Mouse (Mus musculus): ENCODE measurements at regions not wholly inside any gene's neighbourhood (a gene's known extent, or its start where the extent isn't known, plus 50 kb on each side); places are given as distances from the start of the nearest gene placed in this dataset.

DNA sequence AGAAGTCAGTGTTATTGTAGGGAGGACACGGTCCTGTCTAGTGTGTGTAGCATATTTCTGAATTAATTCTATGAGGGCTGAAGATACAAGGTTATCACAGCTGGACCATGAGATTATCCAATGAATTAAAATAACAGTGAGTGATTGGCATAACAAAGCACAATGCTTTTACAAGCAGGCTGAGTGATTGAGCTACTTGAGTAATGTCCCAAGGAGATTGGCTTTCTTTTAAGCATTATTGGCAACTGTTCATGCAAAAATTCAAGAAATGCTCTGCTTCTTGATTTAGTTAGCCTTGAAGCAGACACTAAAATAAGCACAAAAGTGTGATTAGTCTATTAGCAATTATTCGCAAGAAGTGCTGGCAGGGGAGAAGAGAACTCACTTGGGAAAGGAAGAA, 219.4 kb upstream of the Etaa1 start:
- no peak for DNase-seq (ENCODE audit: low spot score in 2 of 2)

DNA sequence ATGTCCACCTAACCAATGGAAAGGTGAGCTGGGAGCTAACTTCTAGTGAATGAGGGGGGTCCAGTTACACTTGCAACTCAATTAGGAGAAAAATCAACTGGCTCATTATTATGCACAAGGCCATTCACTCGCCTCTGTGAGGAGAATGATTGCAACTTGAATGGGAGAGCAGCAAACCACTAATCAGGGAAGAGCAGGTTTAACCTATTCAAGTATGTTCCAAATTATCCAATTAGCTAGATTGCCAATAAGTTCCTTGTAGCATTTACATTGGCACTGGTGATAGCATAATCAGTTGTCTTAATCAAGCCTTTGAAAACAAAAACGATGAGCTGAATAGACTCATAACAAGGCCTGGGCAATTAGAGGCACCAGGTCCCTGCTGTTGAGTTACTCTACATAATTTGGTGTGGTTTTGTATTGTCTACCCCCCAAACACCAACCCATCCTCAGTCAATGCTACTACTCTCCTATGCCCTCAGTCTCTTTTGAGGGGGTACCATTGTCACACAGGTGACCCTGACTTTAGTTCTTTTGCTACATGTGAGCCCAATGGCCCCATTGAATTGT, 217.6 kb upstream of the Etaa1 start:
- no peak for DNase-seq (ENCODE audit: low spot score in 2 of 2)

DNA sequence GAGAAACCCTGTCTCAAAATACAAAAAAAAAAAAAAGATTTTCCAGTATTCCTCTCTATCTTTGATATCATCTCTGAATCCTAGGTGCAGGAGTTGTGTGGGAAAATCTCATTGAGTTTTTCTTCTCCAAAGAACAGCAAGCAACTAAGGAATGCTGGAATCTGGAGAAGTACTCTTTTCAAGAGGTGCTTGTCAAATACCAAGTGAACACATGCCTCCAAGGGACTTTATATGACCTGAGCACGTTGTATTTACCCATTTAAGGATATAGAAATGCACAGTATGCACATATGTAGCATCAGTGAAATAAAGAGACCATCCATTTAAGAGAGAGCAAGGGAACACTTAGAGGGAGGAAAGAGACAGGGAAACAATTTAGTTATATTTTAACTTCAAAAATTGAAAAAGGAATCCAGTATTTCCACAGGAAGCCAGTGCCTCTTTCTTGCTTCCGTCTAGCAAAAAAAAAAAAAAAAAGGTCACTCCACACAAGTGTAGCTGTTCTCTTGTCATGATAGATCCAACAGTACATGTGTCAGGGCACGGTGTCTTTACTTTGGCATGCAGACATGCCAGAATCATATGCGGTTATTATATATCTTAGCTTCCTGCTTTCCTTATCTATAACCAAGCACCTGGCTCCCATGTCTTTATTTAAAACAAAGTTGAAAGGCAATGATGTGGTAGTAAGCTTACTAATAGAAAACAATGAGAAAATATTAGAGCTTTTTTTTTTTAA, 212.1 kb upstream of the Etaa1 start:
- DNase-seq (ENCODE audit: low spot score in 2 of 2): no peak

DNA sequence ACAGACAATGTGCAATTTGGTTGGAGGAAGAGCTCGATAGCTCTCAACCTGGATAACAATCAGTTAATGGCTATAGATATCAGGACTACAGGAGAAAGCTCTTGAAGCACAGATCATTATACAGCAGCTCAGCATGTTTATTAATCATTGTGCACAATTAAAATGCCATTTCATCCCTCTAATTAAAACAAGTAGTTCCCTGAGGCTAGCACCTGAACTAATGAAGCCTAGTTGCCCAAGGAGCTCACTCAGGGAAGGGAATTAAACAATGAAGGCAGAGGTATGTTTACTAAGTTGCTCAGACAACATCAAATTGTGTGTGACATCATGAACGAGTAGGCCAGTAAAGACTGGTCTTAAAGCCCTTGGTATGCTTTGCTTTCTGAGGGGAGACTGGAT, 210.3 kb upstream of the Etaa1 start:
- DNase-seq (ENCODE audit: low spot score in 2 of 2): no peak

GRCm38 (mm10) chr11:18163156-18164024, 209.7 kb upstream of the Etaa1 start:
- no peak for DNase-seq (ENCODE audit: low spot score in 2 of 2)

DNA sequence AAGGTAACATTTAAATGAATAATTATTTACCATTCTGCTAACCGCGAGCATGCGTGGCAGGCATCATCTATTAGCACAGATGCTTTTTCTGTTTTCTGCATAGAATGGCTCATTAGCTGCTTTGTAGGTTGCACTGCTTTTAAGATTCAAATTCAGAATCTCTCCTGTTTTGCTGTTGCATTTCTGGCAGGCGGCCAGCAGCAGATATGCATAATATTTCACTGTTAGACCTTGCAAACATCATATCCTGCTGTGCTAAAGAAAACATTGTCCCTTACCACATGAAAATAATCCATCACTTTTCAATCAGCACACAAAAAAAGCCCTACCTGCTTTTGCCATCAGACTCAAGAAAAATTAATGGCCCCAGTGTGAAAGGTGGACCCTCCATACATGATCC, 202.8 kb upstream of the Etaa1 start:
- DNase-seq (ENCODE audit: low spot score in 2 of 2): no peak

GRCm38 (mm10) chr11:18151788-18152563, 198.3 kb upstream of the Etaa1 start:
- DNase-seq (ENCODE audit: low spot score in 2 of 2): peak in 1 of 2 experiments; percentile 11

DNA sequence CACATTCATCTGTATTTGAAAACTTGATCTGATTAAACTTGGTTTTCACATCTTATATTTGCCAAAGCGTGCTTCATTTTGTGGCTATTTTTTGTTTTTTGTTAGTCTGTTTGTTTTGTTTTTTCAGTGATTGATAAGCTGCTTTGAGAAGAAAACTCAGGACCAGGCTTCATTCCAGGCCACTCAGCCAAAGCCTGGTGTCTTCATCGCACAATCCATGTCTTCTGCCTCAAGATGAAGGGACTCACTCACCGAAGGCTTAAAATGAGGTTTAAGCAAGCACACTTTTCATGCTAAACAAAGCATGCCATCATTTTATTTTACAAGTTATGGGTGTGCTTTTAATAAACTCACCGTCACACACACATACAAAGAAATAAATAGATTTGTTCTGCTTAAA, 197.7 kb upstream of the Etaa1 start:
- DNase-seq (ENCODE audit: low spot score in 2 of 2): no peak

GRCm38 (mm10) chr11:18127488-18127887, 173.8 kb upstream of the Etaa1 start:
- no peak for DNase-seq (ENCODE audit: low spot score in 2 of 2)

DNA sequence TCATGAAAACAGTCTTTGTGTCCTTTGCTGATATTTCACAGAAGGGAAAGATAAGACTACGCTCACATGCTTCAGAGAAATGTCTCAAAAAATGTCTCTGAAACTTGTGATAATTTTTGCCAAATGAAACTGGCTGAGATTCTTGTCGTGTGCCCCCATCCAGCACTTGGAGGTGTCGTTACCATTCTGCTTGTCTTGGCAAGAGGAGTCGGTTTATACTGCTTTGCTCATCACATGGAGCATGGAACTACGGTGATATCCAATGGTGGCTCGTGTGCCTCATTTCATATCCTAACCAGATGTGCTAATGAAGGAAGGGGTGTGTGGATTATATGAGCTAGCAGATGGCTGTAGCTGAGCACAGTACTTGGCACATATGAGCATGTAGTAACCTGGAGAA, 169.4 kb upstream of the Etaa1 start:
- DNase-seq (ENCODE audit: low spot score in 2 of 2): no peak

DNA sequence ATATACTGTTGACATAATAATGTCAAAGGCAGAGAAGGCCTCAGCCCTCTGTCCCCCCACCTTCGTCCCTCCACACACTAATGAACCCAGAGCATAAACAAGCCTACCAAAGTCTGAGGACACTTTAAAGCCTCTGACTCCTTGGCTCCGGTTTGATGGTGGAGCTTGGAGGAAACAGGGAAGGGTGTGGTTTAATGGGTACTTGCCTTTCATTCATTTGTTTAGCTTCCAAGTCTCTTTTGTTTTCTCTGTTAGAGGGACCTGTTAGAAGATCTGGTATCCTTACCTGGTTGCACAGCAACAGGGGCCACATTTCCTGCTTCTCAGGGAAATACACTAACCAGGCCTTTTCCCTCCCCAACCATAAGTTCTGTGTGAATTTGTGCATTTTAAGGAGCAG, 168.9 kb upstream of the Etaa1 start:
- no peak for DNase-seq (ENCODE audit: low spot score in 2 of 2)

GRCm38 (mm10) chr11:18115693-18116450, 162.2 kb upstream of the Etaa1 start:
- DNase-seq (ENCODE audit: low spot score in 2 of 2): peak; percentile 9 to 19

- no peak for DNase-seq (ENCODE audit: low spot score in 2 of 2)
These were observed 149.2 kb upstream of the Etaa1 start for GRCm38 (mm10) chr11:18102841-18103240.

- no peak for DNase-seq (ENCODE audit: low spot score in 2 of 2)
These were observed 122.3 kb upstream of the Etaa1 start for GRCm38 (mm10) chr11:18075840-18076435.

GRCm38 (mm10) chr11:18070586-18071306, 117.1 kb upstream of the Etaa1 start:
- no peak for DNase-seq (ENCODE audit: low spot score in 2 of 2)

DNA sequence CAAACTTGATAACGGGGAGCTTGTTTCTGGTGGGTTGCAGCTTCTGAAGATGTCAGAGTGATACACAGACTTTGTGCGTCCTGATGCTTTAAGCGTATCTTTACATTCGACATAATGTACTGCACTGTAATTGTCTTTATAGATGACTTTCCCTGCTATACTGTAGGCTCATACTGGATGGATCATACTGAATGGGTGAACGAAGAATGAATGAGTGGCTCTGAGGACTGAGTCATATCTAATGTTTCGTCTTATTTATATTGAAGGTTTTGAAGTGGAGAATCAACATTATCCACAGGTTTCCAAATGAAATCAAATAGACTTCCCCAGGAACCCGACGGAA, 116.3 kb upstream of the Etaa1 start:
- DNase-seq (ENCODE audit: low spot score in 2 of 2): no peak

DNA sequence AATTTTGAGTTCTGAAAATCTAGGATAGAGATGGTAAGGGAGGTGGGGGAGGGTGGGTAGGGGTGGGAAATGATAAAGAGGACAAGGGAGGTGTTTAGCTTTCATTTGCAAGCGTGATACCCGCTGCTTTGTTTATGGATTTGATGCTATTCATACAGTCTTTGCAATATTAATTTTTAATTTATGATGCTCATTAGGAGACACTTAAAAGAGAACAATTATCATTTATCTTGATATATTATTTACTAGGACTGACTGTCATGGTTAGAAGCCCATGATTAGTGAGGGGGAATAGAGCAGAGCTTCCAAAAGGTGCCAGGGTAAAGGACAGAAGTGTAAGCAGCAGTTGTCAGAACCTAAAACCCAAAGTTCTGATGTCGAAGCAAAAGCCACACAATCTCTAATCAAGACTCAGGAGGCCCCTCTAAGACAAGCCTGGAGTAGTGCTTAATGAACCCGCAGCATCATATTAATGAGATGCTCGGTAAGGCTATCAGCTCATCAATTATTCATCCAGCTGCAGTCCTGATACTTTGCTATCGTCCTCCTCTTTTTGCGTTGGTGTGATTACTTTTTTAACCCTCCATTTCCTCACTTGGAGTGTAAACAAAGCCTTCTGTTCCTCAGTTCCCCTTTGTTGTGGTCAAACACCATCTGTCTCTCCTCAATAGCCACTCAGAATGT, 115.8 kb upstream of the Etaa1 start:
- DNase-seq (ENCODE audit: low spot score in 2 of 2): no peak

DNA sequence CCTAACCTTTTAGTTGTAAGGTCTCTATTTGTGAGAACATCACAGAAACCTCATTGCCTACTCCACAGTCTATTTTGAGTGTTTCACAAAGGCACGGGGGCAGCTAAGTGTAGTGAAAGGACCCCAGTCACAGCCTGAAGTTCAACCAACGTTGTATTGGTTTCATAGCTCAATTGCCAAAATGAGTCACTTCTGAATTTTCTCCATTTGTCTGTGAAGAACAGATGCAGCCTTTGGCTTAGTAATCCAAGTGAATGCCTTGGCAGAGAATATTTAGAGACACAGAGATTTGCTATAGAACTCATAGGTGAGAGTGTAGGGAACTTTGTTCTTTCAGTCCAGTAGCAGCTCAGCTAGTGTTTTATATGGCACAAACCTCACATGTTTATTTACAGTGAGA, 114.4 kb upstream of the Etaa1 start:
- DNase-seq (ENCODE audit: low spot score in 2 of 2): no peak

DNA sequence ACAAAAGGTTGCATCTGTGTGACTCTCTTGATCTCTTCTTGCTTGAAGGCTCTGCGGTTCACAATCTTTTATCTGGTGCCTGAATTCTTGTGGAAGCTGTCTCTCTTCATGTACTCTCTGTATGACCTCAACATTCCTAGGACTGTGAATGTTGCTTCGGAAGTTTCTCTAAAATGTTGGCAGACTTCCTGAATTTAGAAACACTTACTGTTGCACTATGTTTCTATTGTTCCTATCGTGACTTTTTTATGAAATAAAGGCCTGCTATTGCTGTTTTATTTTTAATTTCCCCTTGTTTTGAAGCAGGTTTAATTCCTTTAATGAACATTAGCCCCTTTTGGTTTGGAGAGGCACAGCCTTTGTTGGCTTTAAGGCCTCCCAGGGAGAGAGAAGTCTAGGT, 114.0 kb upstream of the Etaa1 start:
- no peak for DNase-seq (ENCODE audit: low spot score in 2 of 2)

DNA sequence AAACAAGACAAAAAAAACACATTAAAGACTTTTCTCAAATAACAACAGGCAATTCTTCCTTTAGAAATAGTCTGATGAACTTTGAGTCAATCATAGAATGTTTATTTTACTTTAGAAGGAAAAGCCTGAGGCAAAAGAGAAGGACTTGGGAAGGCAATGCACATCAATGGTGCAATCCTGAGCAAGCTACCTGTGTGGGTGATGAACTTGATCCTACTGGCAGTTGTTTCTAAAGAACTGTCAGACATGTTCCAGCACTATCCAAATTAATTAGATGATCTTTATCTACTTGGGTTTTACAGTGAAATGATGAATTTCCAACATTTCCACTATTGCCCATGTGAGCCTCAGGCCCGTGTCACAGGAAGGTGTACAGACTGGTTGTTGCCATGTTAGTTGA, 87.9 kb upstream of the Etaa1 start:
- no peak for DNase-seq (ENCODE audit: low spot score in 2 of 2)
